Mouse (Mus musculus): ENCODE results near the gene Tubb3. TPM values are rescaled to one million over a fixed set of nuclear protein-coding genes. Genes with fewer than 3 reads are reported as not detected.

Tubb3 gene
- polyA plus RNA-seq, 1 experiment from 2014 or later = 23.9 TPM

DNA sequence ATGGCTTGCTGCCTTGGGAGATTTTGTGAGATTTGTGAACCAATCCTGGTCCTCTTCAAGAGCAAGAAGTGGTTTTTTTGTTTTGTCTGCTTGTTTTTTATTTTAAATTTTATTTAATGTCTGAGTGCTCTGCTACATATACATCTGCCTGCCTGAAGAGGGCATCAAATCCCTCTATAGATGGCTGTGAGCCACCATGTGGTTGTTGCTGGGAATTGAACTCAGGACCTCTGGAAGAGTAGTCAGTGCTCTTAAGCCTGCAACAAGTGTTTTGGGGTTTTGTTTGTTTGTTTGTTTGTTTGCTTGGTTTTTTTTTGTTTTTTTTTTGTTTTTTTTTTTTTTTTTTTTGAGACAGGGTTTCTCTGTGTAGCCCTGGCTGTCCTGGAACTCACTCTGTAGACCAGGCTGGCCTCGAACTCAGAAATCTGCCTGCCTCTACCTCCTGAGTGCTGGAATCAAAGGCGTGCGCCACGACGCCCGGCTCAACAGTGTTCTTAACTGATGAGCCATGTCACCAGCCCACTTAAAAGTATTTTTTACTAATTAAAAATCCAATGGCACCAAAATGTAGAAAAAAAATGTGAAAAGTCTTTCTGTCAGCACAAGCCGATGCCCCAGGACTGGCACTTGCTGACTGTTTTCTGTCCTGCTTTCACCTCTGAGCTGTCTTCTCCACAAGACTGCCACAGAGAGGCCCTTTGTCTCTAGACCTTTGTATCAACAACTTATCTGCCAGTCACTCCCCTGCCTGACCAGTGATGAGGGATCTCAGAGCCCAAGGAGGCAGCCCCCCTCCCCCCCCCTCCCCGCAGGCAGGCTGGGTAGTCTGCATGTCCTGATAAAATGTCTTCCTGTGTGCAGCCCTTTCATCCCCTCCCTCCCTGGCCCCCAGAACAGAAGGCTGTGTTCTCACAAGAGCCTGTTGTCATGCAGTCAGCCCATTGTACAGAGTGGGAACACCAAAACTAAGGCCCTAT is 5.0 kb downstream of the Tubb3 start:
- peak; percentile 64 for TF ChIP-seq CTCF (IDR thresholded peaks at IDR 0.05; ENCODE audit: low read depth)
- Histone ChIP-seq H3K4me1 (replicated peaks; ENCODE audit: control insufficient read depth, insufficient read depth, low read length) (no peaks in the 10 kb centered on the region), H3K4me3 (ENCODE audit: low read depth, low read length) (no peak overlapping the region), H3K4me2 (replicated peaks; ENCODE audit: low read depth) (no peak overlapping the region), H3K27ac (ENCODE audit: low read depth, low read length) (no peak overlapping the region), H3K27me3 (replicated peaks; ENCODE audit: control insufficient read depth, insufficient read depth, low read length) (peaks cover 19% of the 10 kb centered on the region), H3K9me3 (ENCODE audit: control insufficient read depth) (no peaks in the 10 kb centered on the region), H3K9ac (ENCODE audit: low read depth, low read length) (no peak overlapping the region), H3K36me3 (ENCODE audit: control insufficient read depth, insufficient read depth) (no peaks in the 10 kb centered on the region)
- WGBS = 80% methylated on average over 8 of the region's 8 CpGs
- ATAC-seq = no peak

DNA sequence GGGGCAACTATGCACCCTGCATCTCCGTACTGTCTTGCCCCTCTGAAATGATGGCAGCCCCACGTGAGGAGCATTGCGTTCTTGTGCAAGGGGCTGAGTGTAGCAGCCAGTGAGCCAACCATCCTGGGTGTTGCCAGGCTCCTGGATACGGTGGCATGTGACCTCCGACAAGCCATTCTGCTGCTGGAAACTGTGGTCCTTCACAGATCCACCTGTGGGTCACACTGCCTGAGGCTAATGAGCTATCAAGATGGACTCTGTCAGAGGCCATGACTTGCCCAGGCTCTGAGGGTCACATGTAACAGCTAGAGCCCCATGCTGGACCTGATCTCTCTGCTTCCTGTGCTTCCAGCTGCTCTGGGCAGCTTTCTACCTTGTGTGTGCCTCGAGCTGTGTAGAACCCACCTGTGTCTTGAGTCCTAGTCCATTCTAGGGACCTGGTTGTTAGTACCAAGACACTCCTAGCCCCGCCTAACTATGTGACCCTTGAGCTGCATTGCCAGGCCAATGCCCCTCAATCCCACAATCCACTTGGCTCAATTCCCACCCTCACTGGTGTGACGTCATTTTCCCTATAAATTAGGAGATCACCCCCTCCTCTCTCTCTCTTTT is 5.8 kb downstream of the Tubb3 start:
- Histone ChIP-seq H3K9me3 (ENCODE audit: control insufficient read depth) (no peaks in the 10 kb centered on the region), H3K4me2 (replicated peaks; ENCODE audit: low read depth) (no peak overlapping the region), H3K27me3 (replicated peaks; ENCODE audit: control insufficient read depth, insufficient read depth, low read length) (peaks cover 11% of the 10 kb centered on the region), H3K36me3 (ENCODE audit: control insufficient read depth, insufficient read depth) (no peaks in the 10 kb centered on the region), H3K4me1 (replicated peaks; ENCODE audit: control insufficient read depth, insufficient read depth, low read length) (no peaks in the 10 kb centered on the region), H3K4me3 (ENCODE audit: low read depth, low read length) (no peak overlapping the region), H3K27ac (ENCODE audit: low read depth, low read length) (no peak overlapping the region), H3K9ac (ENCODE audit: low read depth, low read length) (no peak overlapping the region)
- 0 out of 2 replicates have a peak, but pooled peaks have one; percentile 11 for ATAC-seq
- WGBS = 62% methylated on average over 8 of the region's 8 CpGs
- no peak for TF ChIP-seq CTCF (IDR thresholded peaks at IDR 0.05; ENCODE audit: low read depth)

DNA sequence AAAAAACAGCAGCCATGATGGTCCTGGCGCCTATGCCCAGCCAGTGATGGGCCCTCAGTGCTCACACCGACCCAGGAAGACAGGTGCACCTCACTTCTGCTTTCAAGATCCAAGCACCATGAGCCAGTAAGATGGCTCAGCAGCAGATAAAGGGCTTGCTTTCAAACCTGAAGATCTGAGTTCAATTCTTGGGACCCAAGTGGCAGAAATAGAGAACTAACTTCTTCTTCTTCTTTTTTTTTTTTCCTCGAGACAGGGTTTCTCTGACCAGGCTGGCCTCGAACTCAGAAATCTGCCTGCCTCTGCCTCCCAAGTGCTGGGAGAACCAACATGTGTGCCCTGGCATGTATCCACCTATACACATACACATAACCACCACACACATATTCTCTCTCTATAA is 8.5 kb downstream of the Tubb3 start:
- H3K27me3 ChIP-seq (replicated peaks; ENCODE audit: control insufficient read depth, insufficient read depth, low read length) = no peaks in the 10 kb centered on the region
- no peaks in the 10 kb centered on the region for H3K36me3 ChIP-seq (ENCODE audit: control insufficient read depth, insufficient read depth)
- 89% methylated on average over 4 of the region's 4 CpGs for WGBS
- no peaks in the 10 kb centered on the region for H3K9me3 ChIP-seq (ENCODE audit: control insufficient read depth)
- H3K27ac ChIP-seq (ENCODE audit: low read depth, low read length) = no peak overlapping the region
- H3K4me3 ChIP-seq (ENCODE audit: low read depth, low read length) = no peak overlapping the region
- no peaks in the 10 kb centered on the region for H3K4me1 ChIP-seq (replicated peaks; ENCODE audit: control insufficient read depth, insufficient read depth, low read length)
- no peak overlapping the region for H3K4me2 ChIP-seq (replicated peaks; ENCODE audit: low read depth)
- no peak overlapping the region for H3K9ac ChIP-seq (ENCODE audit: low read depth, low read length)
- no peak for ATAC-seq
- TF ChIP-seq CTCF (IDR thresholded peaks at IDR 0.05; ENCODE audit: low read depth) = no peak

DNA sequence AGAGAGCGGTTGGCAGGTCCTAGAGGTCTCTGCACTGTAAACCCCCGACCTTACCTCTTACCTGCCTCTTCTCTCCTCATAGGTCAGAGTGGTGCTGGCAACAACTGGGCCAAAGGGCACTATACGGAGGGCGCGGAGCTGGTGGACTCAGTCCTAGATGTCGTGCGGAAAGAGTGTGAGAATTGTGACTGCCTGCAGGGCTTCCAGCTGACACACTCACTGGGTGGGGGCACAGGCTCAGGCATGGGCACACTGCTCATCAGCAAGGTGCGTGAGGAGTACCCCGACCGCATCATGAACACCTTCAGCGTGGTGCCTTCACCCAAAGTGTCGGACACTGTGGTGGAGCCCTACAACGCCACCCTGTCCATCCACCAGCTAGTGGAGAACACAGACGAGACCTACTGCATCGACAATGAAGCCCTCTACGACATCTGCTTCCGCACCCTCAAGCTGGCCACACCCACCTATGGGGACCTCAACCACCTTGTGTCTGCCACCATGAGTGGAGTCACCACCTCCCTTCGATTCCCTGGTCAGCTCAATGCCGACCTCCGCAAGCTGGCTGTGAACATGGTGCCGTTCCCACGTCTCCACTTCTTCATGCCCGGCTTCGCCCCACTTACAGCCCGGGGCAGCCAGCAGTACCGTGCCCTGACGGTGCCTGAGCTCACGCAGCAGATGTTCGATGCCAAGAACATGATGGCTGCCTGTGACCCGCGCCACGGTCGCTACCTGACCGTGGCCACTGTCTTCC is 9.5 kb downstream of the Tubb3 start:
- TF ChIP-seq CTCF (IDR thresholded peaks at IDR 0.05; ENCODE audit: low read depth) = no peak
- no peaks in the 10 kb centered on the region for H3K4me1 ChIP-seq (replicated peaks; ENCODE audit: control insufficient read depth, insufficient read depth, low read length)
- H3K9me3 ChIP-seq (ENCODE audit: control insufficient read depth) = no peaks in the 10 kb centered on the region
- ATAC-seq = no peak
- no peak overlapping the region for H3K27ac ChIP-seq (ENCODE audit: low read depth, low read length)
- 93% methylated on average over 34 of the region's 34 CpGs for WGBS
- H3K4me3 ChIP-seq (ENCODE audit: low read depth, low read length) = no peak overlapping the region
- no peak overlapping the region for H3K4me2 ChIP-seq (replicated peaks; ENCODE audit: low read depth)
- no peaks in the 10 kb centered on the region for H3K36me3 ChIP-seq (ENCODE audit: control insufficient read depth, insufficient read depth)
- no peaks in the 10 kb centered on the region for H3K27me3 ChIP-seq (replicated peaks; ENCODE audit: control insufficient read depth, insufficient read depth, low read length)
- no peak overlapping the region for H3K9ac ChIP-seq (ENCODE audit: low read depth, low read length)

DNA sequence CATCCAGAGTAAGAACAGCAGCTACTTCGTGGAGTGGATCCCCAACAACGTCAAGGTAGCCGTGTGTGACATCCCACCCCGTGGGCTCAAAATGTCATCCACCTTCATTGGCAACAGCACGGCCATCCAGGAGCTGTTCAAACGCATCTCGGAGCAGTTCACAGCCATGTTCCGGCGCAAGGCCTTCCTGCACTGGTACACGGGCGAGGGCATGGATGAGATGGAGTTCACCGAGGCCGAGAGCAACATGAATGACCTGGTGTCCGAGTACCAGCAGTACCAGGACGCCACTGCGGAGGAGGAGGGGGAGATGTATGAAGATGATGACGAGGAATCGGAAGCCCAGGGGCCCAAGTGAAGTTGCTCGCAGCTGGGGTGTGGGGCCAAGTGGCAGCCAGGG is 10.1 kb downstream of the Tubb3 start:
- Histone ChIP-seq H3K4me2 (replicated peaks; ENCODE audit: low read depth) (no peak overlapping the region), H3K9ac (ENCODE audit: low read depth, low read length) (no peak overlapping the region), H3K27me3 (replicated peaks; ENCODE audit: control insufficient read depth, insufficient read depth, low read length) (no peaks in the 10 kb centered on the region), H3K4me3 (ENCODE audit: low read depth, low read length) (no peak overlapping the region), H3K36me3 (ENCODE audit: control insufficient read depth, insufficient read depth) (no peaks in the 10 kb centered on the region), H3K9me3 (ENCODE audit: control insufficient read depth) (no peaks in the 10 kb centered on the region), H3K4me1 (replicated peaks; ENCODE audit: control insufficient read depth, insufficient read depth, low read length) (no peaks in the 10 kb centered on the region), H3K27ac (ENCODE audit: low read depth, low read length) (no peak overlapping the region)
- 83% methylated on average over 19 of the region's 19 CpGs for WGBS
- TF ChIP-seq CTCF (IDR thresholded peaks at IDR 0.05; ENCODE audit: low read depth) = no peak
- ATAC-seq = no peak
